Mouse (Mus musculus) heart, postnatal 14 days (tissue): ENCODE measurements at regions not wholly inside any gene's neighbourhood (a gene's known extent, or its start where the extent isn't known, plus 50 kb on each side); places are given as distances from the start of the nearest gene placed in this dataset.
A peak's percentile ranks its signal among the peaks of the same experiment; 100 is the strongest.

ENCODE experiments used
- DNase-seq, 2 experiments: peaks; one replicate each; pipeline ENCODE4 v3.0.0; 2021 to 2022
- intact Hi-C: fragments of 180-260 bp; cut with DNase I; formaldehyde crosslinking; loops from one replicate; pipeline ENCODE4 v1.15.1; 2025

DNA sequence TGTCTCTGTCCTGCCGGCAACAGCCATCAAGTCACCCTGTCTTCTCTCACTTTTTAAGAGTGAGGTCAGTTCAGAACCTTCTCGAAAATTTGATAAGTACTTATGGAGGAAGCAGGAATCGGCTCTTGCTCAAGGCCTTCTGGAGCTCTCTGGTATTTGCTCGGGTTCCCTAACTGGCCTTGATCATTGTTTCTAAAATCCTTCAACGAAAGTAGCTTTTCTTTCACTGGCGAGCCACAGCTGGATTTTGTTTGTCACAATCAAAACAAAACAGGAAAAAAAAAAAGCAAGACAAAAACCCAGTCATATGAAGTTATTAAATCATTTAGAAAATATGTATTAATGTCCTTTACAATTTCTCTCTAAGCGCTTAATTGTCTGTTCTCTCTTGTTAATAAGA, 156.6 kb upstream of the Tex13c2 start:
- intact Hi-C loops, result no loop called here
- DNase-seq, result peak in 1 of 2 experiments; percentile 2

DNA sequence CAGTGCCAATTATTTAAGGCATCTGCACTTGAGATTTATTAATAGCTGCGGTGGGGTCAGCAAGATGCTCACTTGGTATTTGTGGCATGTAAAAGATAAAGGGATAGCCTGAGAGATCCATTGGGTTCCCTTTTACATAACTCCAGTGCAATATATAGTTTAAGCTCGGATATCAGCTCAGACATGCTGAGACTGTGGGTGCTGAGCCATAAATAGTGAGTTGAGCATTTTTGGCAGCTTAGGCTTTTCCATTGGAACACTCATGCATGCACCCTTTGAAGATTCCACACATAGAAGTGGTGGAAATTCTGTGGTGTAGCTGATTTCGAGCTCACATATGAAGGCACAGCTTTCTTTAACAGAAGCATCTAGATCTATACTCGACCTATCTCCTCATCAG, 155.9 kb upstream of the Tex13c2 start:
- intact Hi-C loops, result no loop called here
- DNase-seq, result no peak

DNA sequence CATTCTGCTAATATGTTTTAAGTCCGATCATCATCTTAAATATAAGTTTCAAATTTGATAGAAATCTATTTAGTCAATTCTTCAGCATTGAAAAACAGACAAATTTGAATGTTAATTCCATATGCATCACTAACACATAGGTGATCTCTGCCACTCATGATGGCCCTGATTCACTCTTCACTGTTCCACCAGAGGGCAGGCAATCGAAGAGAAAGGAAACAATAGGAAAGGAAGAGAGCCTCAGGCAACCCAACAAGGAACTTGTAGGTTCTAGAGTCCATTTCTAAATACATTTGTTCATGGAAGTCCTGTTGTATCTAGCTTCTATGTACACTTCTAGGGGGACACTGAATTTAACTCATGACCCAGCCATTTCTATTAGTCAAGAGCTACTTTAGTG, 154.7 kb upstream of the Tex13c2 start:
- intact Hi-C loops, result no loop called here
- DNase-seq, result no peak

DNA sequence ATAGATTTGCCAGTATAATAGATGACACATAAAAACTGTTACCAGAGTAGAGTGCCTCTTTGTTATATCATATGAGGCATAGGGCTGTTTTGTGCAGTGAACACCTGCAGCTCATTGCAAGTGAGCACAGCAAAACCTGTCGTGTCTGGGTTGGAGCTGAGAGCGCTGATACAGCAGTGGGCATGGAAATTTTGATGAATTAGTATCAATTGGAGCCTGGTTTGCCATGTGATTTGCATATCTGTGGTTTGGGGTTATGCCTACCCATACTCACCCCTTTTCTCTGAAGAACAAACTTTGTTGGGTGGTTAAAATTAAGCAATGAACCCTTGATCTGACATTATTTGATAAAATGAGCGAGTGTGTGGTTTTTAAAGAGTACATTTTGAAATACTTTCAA, 152.7 kb upstream of the Tex13c2 start:
- DNase-seq, result no peak
- intact Hi-C loops, result no loop called here

DNA sequence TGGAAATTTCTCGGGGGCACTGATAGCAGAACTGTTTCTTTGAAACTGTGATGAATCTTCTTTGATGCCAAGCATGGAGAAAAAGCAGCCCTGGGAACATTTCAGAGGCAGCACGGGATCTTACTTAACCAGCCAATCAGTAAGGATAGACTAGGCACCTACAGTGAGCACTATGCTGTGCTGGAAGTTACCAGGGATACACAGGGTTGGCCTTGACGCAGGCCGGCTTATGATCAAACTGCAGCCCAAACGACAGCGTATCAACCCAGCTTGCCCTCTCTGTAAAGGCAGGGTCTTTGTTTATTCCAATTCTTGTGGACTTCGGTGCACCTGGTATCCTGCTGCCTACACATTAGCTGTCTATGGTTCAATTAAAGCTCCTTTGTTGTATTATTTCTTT, 147.1 kb upstream of the Tex13c2 start:
- no peak for DNase-seq
- intact Hi-C loops, result no loop called here

DNA sequence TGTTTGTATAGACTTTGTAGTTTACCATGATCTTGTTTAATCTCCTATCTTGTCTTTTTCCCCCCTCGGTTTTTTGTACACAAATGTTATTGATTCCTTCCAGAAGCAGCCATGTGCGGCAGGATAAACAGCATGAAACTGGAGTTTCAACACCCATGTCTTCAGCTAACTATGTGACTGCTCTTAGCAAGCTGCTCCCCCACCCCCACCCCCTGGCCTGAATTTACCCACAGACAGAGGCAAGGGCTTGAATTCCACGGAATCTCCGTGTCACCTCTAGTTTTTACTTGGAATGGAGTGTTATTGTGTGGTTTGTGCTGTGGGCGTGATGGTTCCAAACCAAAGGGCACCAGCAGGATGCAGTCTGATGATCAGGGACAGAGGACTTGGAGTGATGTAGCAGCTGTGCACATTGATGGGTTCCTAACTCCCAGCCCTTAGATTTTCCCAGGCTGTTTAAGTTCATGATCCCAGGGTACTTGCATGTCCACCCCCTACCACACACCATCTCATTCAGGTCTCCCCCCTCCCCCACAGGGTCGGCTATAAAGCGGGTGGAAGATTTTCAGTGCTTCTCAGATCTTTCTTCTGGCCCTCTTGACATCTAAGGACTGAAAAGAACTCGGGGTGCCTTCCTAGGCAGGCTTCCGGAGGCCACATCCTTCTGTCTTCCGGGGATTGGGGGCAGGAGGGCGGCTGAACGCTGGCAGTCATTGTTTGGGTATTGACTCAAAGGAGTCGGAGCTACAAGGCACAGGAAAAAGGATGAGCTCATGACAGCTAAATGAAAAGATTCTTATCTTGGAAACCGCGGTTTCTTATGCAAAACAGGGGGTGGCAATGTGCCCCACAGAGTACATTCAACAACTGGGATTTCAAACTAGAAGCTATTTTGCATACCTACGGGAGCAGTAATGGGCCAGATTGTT, 146.3 kb upstream of the Tex13c2 start:
- intact Hi-C loops, result no loop called here
- DNase-seq, result no peak

DNA sequence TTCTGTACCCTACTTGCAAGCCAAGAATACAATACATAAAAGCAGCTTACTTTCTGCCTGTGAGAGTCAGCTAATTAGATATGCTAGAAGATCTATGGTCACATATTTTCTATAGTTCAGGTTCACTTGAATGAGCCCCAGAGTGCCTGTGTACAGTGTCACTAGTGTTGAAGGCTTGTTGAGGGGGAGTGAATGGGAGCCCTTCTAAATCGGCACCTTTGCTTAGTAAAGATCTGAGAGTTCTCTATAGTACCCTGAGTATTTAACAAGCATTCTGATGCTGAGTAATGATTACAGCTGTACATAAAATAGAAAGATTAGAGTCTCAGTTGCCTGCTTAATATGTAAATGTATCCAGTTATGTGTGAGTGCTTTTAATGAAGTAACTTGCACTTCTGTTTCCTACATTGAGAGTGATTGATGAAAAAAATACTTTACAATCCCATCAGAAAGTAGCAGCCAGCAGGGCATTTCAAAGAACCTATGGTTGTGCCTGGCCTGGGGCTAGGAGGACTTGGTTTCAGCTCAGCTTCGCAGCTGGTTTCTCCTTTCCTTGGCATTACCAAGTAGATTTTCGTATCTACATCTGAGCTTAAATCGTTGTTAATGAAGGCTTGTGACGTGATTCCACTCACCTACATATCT, 136.8 kb upstream of the Tex13c2 start:
- intact Hi-C loops, result no loop called here
- DNase-seq, result no peak

DNA sequence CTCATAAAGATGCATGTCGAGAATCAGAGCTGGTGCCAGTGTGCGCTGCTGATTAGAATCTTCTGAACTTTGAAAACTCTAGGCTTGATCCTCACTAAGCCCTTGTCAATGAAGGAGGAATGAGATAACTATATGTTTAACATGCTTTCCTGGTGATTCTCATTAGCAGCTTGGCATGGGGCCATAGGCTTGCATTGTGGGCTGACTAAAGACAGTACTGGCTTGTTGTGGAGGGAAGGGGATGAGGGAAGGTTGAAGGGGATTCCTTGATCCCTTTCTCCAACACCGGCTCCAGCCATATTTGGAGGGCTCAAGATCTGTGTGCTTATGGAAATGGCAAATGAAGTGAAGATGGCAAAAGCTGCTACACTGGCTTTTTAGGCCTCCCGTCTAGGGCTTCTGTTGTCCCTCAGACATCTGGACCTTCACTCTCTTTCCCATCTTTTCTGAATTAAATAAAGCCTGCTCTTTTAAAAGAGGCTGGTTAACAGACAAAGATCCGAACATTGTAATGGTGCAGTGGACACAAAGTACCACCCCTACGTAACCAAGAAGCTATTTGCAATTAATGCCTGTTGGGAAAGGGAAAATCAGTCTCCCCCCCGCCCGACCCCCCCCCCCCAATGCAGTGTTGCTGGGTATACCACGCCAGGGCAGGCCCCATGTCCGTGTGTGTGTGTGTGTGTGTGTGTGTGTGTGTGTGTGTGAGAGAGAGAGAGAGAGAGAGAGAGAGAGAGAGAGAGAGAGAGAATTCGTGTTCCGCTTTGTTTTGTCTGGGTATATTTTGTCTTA, 129.9 kb upstream of the Tex13c2 start:
- intact Hi-C loops, result no loop called here

DNA sequence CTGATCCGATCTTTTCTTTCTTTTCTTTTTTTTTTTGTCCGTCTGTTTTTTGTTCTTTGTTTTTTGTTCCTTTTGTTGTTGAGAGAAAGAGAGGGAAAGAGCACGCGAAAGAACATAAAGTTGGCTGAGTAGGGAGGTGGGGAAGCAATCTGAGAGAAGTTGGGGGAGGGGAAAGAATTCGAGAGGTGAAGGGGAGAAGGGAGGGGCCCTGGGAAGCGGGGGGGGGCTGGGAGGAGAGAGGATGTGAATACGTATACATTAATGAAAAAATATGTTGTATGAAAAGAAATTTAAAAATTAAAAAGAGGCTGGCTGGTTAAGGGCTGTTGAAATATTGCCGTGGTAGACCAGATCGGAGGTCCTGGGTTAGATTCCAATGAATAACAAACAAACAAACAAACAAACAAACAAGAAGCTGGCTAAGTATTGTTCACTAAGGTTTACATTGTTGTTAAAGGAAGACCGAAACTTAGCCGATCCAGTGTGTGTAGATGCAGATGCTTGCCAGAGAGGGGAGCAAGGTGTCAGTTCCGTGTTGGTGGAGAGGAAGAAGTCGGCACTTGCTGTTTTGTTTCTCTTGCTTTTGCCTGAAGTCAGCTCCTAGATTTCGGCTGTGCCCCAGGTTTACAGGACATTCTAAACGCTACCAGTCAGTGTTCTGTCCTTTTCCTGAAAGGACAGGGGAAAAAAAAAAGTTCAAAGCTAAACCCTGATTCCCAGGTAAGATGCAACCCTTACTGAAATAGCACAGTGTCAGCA, 129.1 kb upstream of the Tex13c2 start:
- intact Hi-C loops, result no loop called here

More for the DNA sequence above, 129.9 kb upstream of the Tex13c2 start:
- no peak for DNase-seq

DNA sequence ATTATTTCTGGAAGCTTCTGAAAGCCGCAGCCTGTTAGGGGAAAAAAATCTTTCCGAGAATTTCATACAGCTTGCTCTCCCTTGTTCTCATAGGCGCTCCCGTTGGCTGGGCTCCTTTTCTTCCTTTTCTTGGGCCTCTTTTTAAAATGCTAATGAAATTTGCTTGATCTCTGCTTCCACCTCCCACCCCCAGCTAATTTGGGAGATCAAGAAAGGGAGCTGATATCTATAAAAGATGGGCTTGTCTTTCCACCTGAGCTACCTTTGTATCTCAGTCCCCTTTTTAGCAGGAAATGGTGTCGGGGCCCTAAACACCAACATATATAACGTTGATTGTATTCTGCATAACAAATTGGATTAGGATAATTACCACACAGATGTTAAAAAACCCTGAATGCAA, 128.5 kb upstream of the Tex13c2 start:
- intact Hi-C loops, result no loop called here
- DNase-seq, result no peak

More for the DNA sequence above, 129.1 kb upstream of the Tex13c2 start:
- peak; percentile 11 for DNase-seq

DNA sequence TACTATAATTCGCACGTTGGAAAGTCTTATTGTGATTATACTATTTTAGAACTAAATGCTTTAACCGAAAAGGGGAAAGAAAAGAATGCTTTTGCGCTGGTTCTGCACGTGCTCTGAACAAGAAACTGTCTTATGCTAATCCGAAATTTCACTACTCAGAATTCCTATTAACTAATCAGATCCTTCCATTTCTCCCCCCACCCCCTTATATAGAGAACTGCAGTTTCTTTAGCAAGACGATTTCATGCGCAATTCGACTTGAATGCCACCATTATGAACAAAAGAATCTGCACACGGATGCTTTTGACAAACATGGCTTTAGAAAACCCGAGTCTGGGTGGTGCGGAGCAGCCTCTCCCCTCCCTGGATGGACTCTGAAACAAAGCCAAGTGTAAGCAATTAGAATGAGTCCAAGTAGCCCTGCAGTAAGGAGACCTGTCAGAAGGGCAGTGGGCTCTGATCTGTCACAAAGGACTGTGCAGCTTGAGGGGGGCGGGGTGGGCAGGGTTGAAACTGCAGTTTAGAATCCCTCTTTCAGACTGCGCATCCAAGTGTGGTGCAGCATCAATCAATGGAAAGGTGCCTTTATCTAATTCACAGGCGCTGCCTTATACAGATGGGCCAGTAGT, 128.0 kb upstream of the Tex13c2 start:
- intact Hi-C loops, result no loop called here
- DNase-seq, result no peak

DNA sequence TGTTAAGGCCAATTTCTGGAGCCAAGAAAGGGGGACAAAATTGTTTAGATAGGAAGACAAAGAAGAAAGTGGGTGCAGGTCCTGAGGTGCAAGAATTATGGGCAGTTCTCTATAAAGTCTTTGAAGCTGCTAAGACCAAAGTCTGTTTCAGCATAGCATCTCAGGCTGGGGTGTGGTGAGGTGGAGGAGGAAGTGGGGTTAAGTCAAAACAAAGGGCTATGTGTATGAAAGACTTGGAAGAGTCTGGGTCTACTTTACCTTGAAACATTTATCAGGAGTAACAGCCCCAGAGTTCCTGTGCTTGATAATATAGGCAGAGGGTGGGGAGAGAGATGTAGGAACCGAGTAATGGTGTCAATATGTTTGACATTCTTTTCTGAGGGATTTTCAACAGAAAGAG, 125.4 kb upstream of the Tex13c2 start:
- DNase-seq, result no peak
- intact Hi-C loops, result no loop called here

DNA sequence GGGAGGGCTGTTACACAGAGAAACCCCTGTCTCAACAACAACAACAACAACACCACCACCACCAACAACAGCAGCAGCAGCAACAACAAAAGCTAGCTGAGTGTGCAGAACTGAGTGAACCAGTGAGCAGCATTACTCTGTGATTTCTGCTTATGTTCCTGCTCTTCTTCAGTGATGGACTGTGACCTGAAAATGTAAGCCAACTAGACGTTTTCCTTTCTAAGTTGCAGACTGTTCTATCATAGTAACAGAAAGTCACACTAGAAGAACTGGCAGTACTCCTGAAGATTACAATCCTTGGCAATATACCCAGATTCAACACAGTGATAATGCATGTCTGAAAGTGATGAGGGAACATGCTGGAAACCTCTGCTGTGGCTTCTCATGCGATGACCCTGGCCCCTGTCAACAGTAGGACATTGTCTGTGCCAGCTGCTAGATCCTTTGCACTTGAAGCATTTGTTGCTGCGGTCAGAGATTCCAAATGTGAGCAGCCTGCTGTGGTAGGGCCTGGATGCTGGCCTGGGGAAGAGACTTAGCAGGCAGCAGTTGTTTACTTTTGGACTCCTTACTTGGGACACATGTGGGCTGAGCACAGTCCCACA, 115.6 kb upstream of the Tex13c2 start:
- intact Hi-C loops, result no loop called here
- DNase-seq, result peak; percentile 16 to 29

DNA sequence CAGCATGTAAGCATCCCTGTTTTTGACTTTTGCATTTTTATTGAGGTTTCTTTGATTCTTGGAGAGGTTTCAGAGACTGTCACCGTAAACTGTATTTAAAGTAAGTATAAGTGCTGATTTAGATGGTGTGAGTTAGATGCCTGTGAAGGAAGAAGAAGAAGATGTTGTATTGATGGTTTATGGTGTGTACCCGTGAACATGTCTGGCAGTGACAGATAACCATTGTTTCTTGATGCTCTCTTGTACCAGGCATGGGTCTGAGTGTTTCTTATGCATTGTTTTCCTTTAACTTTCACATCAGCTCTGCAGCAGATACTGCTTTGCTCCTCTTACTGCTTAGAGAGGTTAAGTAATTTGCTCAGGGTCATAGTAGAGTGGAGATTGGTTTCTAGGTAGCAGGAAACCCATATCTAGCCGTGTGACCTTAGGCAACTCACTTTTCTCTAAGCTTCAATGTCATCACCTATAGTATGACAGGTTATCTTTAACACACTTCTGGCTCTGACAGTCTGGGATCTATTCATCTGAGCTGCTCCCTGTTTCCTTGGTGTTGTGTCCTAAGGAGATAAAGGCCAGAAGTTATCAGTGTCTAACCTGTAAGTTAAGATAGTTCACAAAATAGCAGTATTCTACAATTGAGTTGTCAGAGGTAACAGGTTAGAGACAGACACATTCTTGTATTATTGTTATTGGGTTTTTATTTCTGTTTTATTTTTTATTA, 95.5 kb upstream of the Tex13c2 start:
- intact Hi-C loops, result no loop called here
- DNase-seq, result no peak

DNA sequence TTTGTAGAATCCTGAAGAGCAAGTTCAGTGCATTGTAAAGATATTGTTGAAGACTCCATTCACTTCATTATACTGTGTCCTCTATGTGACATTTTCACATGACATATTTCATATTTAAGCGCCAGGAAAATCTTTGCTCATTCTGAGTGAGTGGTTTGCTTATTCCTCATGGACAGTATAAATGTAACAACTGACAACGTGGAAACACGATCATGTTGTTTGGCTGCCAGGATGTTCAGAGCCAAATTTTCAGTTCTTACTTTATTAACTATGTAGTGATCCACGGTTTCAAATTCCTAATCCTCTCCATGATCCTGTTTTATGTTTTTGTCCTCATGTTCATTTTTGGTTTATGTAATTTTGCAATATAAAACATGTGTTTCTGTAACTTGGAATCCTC, 93.0 kb upstream of the Tex13c2 start:
- no peak for DNase-seq
- intact Hi-C loops, result no loop called here

DNA sequence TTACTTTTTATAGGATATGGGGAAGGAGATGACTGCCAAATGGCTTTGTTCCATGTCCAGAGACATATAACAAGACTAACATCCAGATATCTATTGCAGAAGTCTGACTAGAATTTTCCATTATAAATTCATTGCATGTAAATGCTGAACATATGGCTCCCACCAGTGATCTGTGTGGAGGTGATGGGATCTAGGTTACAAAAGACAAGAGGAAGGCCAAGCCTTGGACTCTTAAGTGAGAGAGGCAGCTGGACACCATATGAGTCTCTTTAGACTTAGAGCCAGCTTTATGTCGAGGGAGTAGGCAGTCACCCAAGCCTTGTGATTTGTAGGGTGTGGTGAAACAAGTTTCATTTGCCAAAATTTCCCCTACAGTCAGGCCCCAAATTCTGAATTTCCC, 90.7 kb upstream of the Tex13c2 start:
- DNase-seq, result peak; percentile 13 to 31
- intact Hi-C loops, result no loop called here

DNA sequence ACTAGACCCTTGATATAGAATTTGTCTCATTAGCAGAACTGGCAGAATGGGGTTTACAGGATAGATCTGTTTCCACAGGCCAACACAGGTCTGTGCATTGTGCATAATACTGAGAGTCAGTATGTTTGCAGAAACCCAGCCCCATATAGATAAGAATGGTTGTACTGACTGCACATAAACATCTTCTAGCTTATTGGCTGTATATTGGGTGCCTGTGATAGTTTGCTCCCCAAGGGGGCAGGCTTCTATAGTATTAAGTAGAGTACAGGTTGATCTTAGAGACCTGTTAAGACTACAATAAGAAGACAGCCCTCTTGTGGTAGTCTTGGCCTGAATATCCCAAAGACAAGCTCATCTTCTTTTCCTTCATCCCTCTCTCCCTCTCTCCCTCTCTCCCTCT, 90.1 kb upstream of the Tex13c2 start:
- intact Hi-C loops, result no loop called here
- DNase-seq, result no peak

DNA sequence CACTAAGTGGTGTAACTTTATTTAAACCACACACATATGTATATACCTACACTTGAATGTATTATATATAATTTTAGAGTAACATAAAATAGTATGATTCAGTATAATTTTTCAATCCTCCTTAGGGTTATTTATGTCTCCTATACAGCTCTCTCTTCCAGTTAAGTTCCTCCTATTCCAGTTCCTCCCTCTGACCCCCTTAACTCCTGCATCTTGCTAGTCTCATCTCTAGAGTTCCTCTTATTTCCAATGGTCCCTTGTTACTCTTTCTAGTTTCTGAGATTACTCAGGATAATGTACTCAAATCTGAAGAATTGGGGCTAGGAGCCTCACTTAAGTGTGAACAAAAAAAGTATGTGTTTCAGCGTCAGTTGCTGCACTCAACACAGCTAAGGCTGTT, 88.4 kb upstream of the Tex13c2 start:
- intact Hi-C loops, result no loop called here
- no peak for DNase-seq
